Comparison of ENCODE assay signal across 8 mouse cellular contexts in the genomic region with DNA sequence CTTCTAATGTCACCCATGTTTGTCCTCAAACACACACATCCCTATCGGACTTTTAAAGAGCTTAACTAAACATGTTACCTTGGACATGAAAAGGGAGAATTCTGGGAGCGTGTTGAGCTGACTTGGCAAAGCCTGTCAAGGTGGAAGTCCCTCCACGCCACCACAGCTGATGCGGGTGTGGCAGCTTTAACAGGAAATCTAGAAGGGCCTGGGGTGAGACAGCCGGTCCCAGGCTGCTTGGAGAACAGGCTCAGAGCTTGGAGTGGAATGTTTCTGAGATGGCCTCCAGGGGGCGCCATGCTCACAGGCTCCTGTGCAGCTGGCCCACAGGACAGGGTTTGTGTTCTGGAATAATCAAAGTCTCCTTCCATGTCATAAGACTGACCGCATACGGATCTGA. TPM values are rescaled to one million over a fixed set of nuclear protein-coding genes. Genes with fewer than 3 reads are reported as not detected.
DNase-seq lines count a peak whose midpoint lies in the region; TF ChIP-seq lines count a peak whose summit lies in the region.

A gene (minus strand): TSS at position 169 of the 400 bp plus-strand sequence.

- peak; percentile 92 for DNase-seq in 416B (ENCODE audit: low read depth)
- DNase-seq in adrenal gland, adult 18-20 months (ENCODE audit: low spot score in 2 of 2), result peak; percentile 64 to 72
- peak; percentile 86 for DNase-seq in embryo, embryonic 10.5 days (ENCODE audit: low spot score)
- DNase-seq in gastrocnemius, postnatal 4 days (ENCODE audit: low spot score in 2 of 2), result peak; percentile 65 to 73
- peak; percentile 60 for DNase-seq in kidney, adult 9 months
- DNase-seq in liver, adult 2 months (ENCODE audit: extremely low read depth, low read depth, low spot score), result peak; percentile 37
- peak; percentile 32 to 52 for DNase-seq in natural killer cell, adult 2 months (ENCODE audit: low spot score in 2 of 2)
- DNase-seq in splenic B cell, adult 2 months (ENCODE audit: low read depth, low spot score), result peak; percentile 73

- H3K27me3 ChIP-seq in liver, adult 2 months (ENCODE audit: control insufficient read depth, insufficient read depth, low read length), result no peaks in the 10 kb centered on the region
- H3K27me3 ChIP-seq in splenic B cell, adult 2 months (ENCODE audit: control insufficient read depth, insufficient read depth, low read length, poor library complexity, severe bottlenecking), result no peaks in the 10 kb centered on the region

- 23% methylated on average over 8 of the region's 8 CpGs for WGBS in liver, adult 2 months

- no peak within 1 kb of the TSS for H3K9ac ChIP-seq in liver, adult 2 months (ENCODE audit: low read depth, low read length)

- no peak for TF ChIP-seq POLR2A in liver, adult 2 months (IDR thresholded peaks at IDR 0.05; ENCODE audit: extremely low read depth, insufficient read depth, low read length)

- no peaks in the 10 kb centered on the region for H3K79me2 ChIP-seq in liver, adult 2 months (ENCODE audit: control insufficient read depth, insufficient read depth, low read length)

- H3K27ac ChIP-seq in liver, adult 2 months (replicated peaks; ENCODE audit: insufficient read depth, low read depth, low read length), result no peak within 1 kb of the TSS

- H3K4me3 ChIP-seq in liver, adult 2 months (ENCODE audit: insufficient read depth, low read depth, low read length), result no peak within 1 kb of the TSS

- peaks cover 3% of the 10 kb centered on the region; the same call in 1 of the 2 replicates for H3K4me1 ChIP-seq in liver, adult 2 months (ENCODE audit: control insufficient read depth, insufficient read depth, low read length)

- peak; percentile 89 for TF ChIP-seq CTCF in liver, adult 2 months (IDR thresholded peaks at IDR 0.05; ENCODE audit: low read depth, low read length)

- no peaks in the 10 kb centered on the region for H3K36me3 ChIP-seq in liver, adult 2 months (ENCODE audit: control insufficient read depth, insufficient read depth, low read length)
- H3K36me3 ChIP-seq in splenic B cell, adult 2 months (ENCODE audit: control insufficient read depth, insufficient read depth, low read length, poor library complexity, severe bottlenecking), result no peaks in the 10 kb centered on the region

RNA-seq across cellular contexts. Expression of the gene that starts here (rescaled TPM):
- total RNA-seq in adrenal gland, adult 18-20 months (2021), result not detected
- under 1 TPM in 1 of 2 experiments, not detected in 1; 0.57 TPM for total RNA-seq in gastrocnemius, postnatal 4 days (2021)
- total RNA-seq in liver, adult 2 months (2014; rRNA removed), result not detected in 2 replicates
- not detected in 2 replicates for polyA plus RNA-seq in liver, adult 2 months (2012; rRNA removed)

Comparison
In these comparisons a context has a peak if more than half of its experiments do, and no peak if none do; other contexts are left out.
1. Peak in DNase-seq in adrenal gland, adult 18-20 months; RNA of the gene not detected or under 1 TPM.
2. Peak in DNase-seq in gastrocnemius, postnatal 4 days; RNA of the gene not detected or under 1 TPM.
3. Peak in DNase-seq in liver, adult 2 months; RNA of the gene not detected or under 1 TPM.
4. DNase-seq: peak in every context shown above with its lines; median percentile 92 in 416B; 86 in embryo, embryonic 10.5 days; 73 in splenic B cell, adult 2 months; 69 in gastrocnemius, postnatal 4 days; 68 in adrenal gland, adult 18-20 months; 60 in kidney, adult 9 months; 42 in natural killer cell, adult 2 months; 37 in liver, adult 2 months.